Mouse (Mus musculus): ENCODE data around the gene Bcor. TPM values are rescaled to one million over a fixed set of nuclear protein-coding genes. Genes with fewer than 3 reads are reported as not detected.
A peak's percentile ranks its signal among the peaks of the same experiment; 100 is the strongest.

Bcor gene
- total and polyA plus RNA-seq, 2 experiments from 2014 or later, result 10.3 to 22.6 TPM

- no peak for TF ChIP-seq CTCF (IDR thresholded peaks at IDR 0.05; ENCODE audit: low read depth)
- 55% methylated on average over 13 of the region's 13 CpGs for WGBS
- Histone ChIP-seq H3K4me2 (ENCODE audit: low read depth, low read length) (no peak overlapping the region), H3K36me3 (ENCODE audit: insufficient read depth, low read length) (no peaks in the 10 kb centered on the region), H3K27me3 (ENCODE audit: insufficient read depth, low read length) (no peaks in the 10 kb centered on the region), H3K4me1 (ENCODE audit: insufficient read depth, low read length) (no peaks in the 10 kb centered on the region; the same call in 1 of the 2 replicates), H3K9ac (replicated peaks; ENCODE audit: low read length) (no peak overlapping the region), H3K9me3 (ENCODE audit: low read length) (no peaks in the 10 kb centered on the region), H3K27ac (no peak overlapping the region), H3K4me3 (ENCODE audit: low read length) (no peak overlapping the region)
- DNase-seq (ENCODE audit: low spot score) (no peak), ATAC-seq (no peak)
These were observed 113.5 kb downstream of the Bcor start for GRCm38 (mm10) chrX:12046676-12047075.

- Histone ChIP-seq H3K9ac (replicated peaks; ENCODE audit: low read length) (no peak overlapping the region), H3K4me2 (ENCODE audit: low read depth, low read length) (no peak overlapping the region), H3K9me3 (ENCODE audit: low read length) (no peaks in the 10 kb centered on the region), H3K36me3 (ENCODE audit: insufficient read depth, low read length) (peaks cover 6% of the 10 kb centered on the region; the same call in 1 of the 2 replicates), H3K4me3 (ENCODE audit: low read length) (no peak overlapping the region), H3K27me3 (ENCODE audit: insufficient read depth, low read length) (no peaks in the 10 kb centered on the region), H3K27ac (no peak overlapping the region), H3K4me1 (ENCODE audit: insufficient read depth, low read length) (no peaks in the 10 kb centered on the region; the same call in 1 of the 2 replicates)
- no peak for ATAC-seq
- TF ChIP-seq CTCF (IDR thresholded peaks at IDR 0.05; ENCODE audit: low read depth), result no peak
- 67% methylated on average over 14 of the region's 14 CpGs for WGBS
- DNase-seq (ENCODE audit: low spot score), result no peak
These were observed 116.8 kb downstream of the Bcor start for GRCm38 (mm10) chrX:12043352-12043751.

GRCm38 (mm10) chrX:12041453-12041852 lies 118.7 kb downstream of the Bcor start:
- Histone ChIP-seq H3K9ac (replicated peaks; ENCODE audit: low read length) (no peak overlapping the region), H3K36me3 (ENCODE audit: insufficient read depth, low read length) (peaks cover 6% of the 10 kb centered on the region; the same call in 1 of the 2 replicates), H3K27ac (no peak overlapping the region), H3K4me2 (ENCODE audit: low read depth, low read length) (no peak overlapping the region), H3K27me3 (ENCODE audit: insufficient read depth, low read length) (no peaks in the 10 kb centered on the region), H3K4me3 (ENCODE audit: low read length) (no peak overlapping the region), H3K9me3 (ENCODE audit: low read length) (no peaks in the 10 kb centered on the region), H3K4me1 (ENCODE audit: insufficient read depth, low read length) (no peaks in the 10 kb centered on the region)
- no peak for ATAC-seq
- DNase-seq (ENCODE audit: low spot score), result no peak
- TF ChIP-seq CTCF (IDR thresholded peaks at IDR 0.05; ENCODE audit: low read depth), result no peak
- WGBS, result 88% methylated on average over 5 of the region's 5 CpGs

GRCm38 (mm10) chrX:12014726-12015464 lies 145.3 kb downstream of the Bcor start:
- H3K27ac ChIP-seq, result no peak overlapping the region
- no peaks in the 10 kb centered on the region for H3K36me3 ChIP-seq (ENCODE audit: insufficient read depth, low read length)
- no peak for TF ChIP-seq CTCF (IDR thresholded peaks at IDR 0.05; ENCODE audit: low read depth)
- DNase-seq (ENCODE audit: low spot score) (no peak), ATAC-seq (no peak)
- no peaks in the 10 kb centered on the region for H3K9me3 ChIP-seq (ENCODE audit: low read length)
- no peak overlapping the region for H3K4me2 ChIP-seq (ENCODE audit: low read depth, low read length)
- H3K4me1 ChIP-seq (ENCODE audit: insufficient read depth, low read length), result no peaks in the 10 kb centered on the region
- H3K27me3 ChIP-seq (ENCODE audit: insufficient read depth, low read length), result no peaks in the 10 kb centered on the region
- 45% methylated on average over 15 of the region's 15 CpGs for WGBS
- H3K9ac ChIP-seq (replicated peaks; ENCODE audit: low read length), result no peak overlapping the region
- no peak overlapping the region for H3K4me3 ChIP-seq (ENCODE audit: low read length)

- Histone ChIP-seq H3K9me3 (ENCODE audit: low read length) (no peaks in the 10 kb centered on the region), H3K9ac (replicated peaks; ENCODE audit: low read length) (no peak overlapping the region), H3K36me3 (ENCODE audit: insufficient read depth, low read length) (no peaks in the 10 kb centered on the region), H3K4me2 (ENCODE audit: low read depth, low read length) (no peak overlapping the region), H3K4me1 (ENCODE audit: insufficient read depth, low read length) (no peaks in the 10 kb centered on the region), H3K27me3 (ENCODE audit: insufficient read depth, low read length) (no peaks in the 10 kb centered on the region; the same call in 1 of the 2 replicates), H3K4me3 (ENCODE audit: low read length) (no peak overlapping the region), H3K27ac (no peak overlapping the region)
- WGBS, result 82% methylated on average over 1 of the region's 1 CpGs
- ATAC-seq, result no peak
- TF ChIP-seq CTCF (IDR thresholded peaks at IDR 0.05; ENCODE audit: low read depth), result no peak
- no peak for DNase-seq (ENCODE audit: low spot score)
These were observed 149.5 kb downstream of the Bcor start for GRCm38 (mm10) chrX:12010660-12011059.

- DNase-seq (ENCODE audit: low spot score) (peak; percentile 32), ATAC-seq (no peak)
- no peak overlapping the region for H3K4me2 ChIP-seq (ENCODE audit: low read depth, low read length)
- H3K4me1 ChIP-seq (ENCODE audit: insufficient read depth, low read length), result peaks cover 4% of the 10 kb centered on the region; the same call in 1 of the 2 replicates
- H3K27me3 ChIP-seq (ENCODE audit: insufficient read depth, low read length), result no peaks in the 10 kb centered on the region; the same call in 1 of the 2 replicates
- no peak overlapping the region for H3K4me3 ChIP-seq (ENCODE audit: low read length)
- no peak overlapping the region for H3K9ac ChIP-seq (replicated peaks; ENCODE audit: low read length)
- WGBS, result 24% methylated on average over 3 of the region's 3 CpGs
- no peak overlapping the region for H3K27ac ChIP-seq
- H3K36me3 ChIP-seq (ENCODE audit: insufficient read depth, low read length), result no peaks in the 10 kb centered on the region
- no peaks in the 10 kb centered on the region for H3K9me3 ChIP-seq (ENCODE audit: low read length)
- TF ChIP-seq CTCF (IDR thresholded peaks at IDR 0.05; ENCODE audit: low read depth), result no peak
These were observed 151.1 kb downstream of the Bcor start for GRCm38 (mm10) chrX:12009046-12009445.

All from hindbrain, postnatal 0 days (tissue).